Mouse (Mus musculus): ENCODE measurements at regions not wholly inside any gene's neighbourhood (a gene's known extent, or its start where the extent isn't known, plus 50 kb on each side); places are given as distances from the start of the nearest gene placed in this dataset.

DNA sequence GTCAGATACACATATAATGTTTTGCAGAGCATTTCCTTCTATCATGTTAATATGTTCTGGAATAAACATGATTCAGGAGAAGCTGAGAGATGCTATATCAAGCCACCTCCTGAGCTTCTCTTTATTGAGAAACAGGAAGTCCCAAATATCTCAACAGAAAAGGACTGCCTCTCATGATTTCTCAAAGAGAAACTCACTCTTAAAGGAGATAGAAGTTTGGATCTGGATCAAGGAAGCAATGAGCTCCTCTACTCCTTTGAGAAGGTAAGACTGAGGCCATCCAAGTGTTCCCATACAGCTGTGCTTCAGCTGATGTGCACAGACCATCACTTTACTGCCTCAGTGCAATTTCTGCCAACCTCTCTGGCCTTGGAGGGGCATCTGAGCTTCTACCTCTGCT, 213.9 kb upstream of the Hnrnpa3 start:
- TF ChIP-seq POLR2A (IDR thresholded peaks at IDR 0.05; ENCODE audit: control insufficient read depth, extremely low read depth, insufficient read depth, low read length, poor library complexity) (no peak), CTCF (IDR thresholded peaks at IDR 0.05; ENCODE audit: borderline replicate concordance, control insufficient read depth, extremely low read depth, insufficient read depth, low read length, poor library complexity) (no peak)
